Mouse (Mus musculus): ENCODE data around the gene Bcl2l10.

Gene Bcl2l10

DNA sequence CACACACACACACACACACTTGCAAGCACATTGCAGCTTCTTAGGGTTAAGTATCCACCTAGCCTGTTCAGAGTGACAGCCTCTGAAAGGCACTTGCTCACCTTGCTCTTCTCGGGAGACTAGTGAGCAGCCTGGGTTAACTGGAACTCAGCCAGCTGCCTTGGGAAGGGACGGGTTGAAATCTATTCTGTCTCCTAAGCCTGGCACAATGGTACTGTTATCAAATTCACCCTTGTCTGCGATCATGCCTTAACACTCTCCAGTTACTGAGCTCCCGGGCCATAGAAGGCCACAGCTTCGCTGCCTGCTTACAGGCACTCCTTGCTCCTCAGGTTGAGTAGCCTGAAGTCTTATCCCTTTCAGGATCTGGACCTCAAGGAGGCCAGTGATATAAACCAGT is 53.1 kb downstream of the Bcl2l10 start:
- no peak for DNase-seq (ENCODE audit: low read depth, low spot score)
